Comparison of ENCODE assay signal across 7 mouse cellular contexts in genomic region chr19:19110011-19110768, GRCm38 (mm10). TPM values are rescaled to one million over a fixed set of nuclear protein-coding genes. Genes with fewer than 3 reads are reported as not detected.
A peak's percentile ranks its signal among the peaks of the same experiment; 100 is the strongest.
DNase-seq lines count a peak whose midpoint lies in the region; ATAC-seq lines count a peak whose summit lies in the region.

No protein-coding gene starts in this region.

- peak; percentile 25 to 32 for DNase-seq in adrenal gland, adult 18-20 months (ENCODE audit: low spot score in 2 of 2)
- DNase-seq in cerebellum, postnatal 25 days: peak; percentile 49 to 56
- DNase-seq in gastrocnemius, adult 18-20 months (ENCODE audit: low spot score): peak; percentile 3
- peak; percentile 7 to 27 for DNase-seq in urinary bladder, postnatal 36 days (ENCODE audit: low spot score in 2 of 2)

- peaks cover 18% of the 10 kb centered on the region for H3K27me3 ChIP-seq in intestine, embryonic 15.5 days (replicated peaks)
- H3K27me3 ChIP-seq in limb, embryonic 12.5 days: peaks cover 32% of the 10 kb centered on the region
- H3K27me3 ChIP-seq in midbrain, embryonic 16.5 days (ENCODE audit: control insufficient read depth, insufficient read depth, low read depth, low read length): no peaks in the 10 kb centered on the region

- under 1% methylated on average over 49 of the region's 49 CpGs for WGBS in intestine, embryonic 15.5 days
- WGBS in limb, embryonic 12.5 days: 1% methylated on average over 49 of the region's 49 CpGs
- WGBS in midbrain, embryonic 16.5 days: under 1% methylated on average over 49 of the region's 49 CpGs

- H3K4me3 ChIP-seq in intestine, embryonic 15.5 days (replicated peaks): peak overlapping the region; percentile 43
- H3K4me3 ChIP-seq in limb, embryonic 12.5 days (replicated peaks): peak overlapping the region; percentile 49
- peak overlapping the region; percentile 51 for H3K4me3 ChIP-seq in midbrain, embryonic 16.5 days (ENCODE audit: low read depth, low read length)

- H3K4me1 ChIP-seq in intestine, embryonic 15.5 days (replicated peaks): peaks cover 7% of the 10 kb centered on the region; the same call in 1 of the 2 replicates
- H3K4me1 ChIP-seq in limb, embryonic 12.5 days (replicated peaks): peaks cover 10% of the 10 kb centered on the region; the same call in 1 of the 2 replicates
- peaks cover 18% of the 10 kb centered on the region for H3K4me1 ChIP-seq in midbrain, embryonic 16.5 days (ENCODE audit: control insufficient read depth, insufficient read depth, low read length)

- no peak overlapping the region for H3K27ac ChIP-seq in intestine, embryonic 15.5 days
- H3K27ac ChIP-seq in limb, embryonic 12.5 days: no peak overlapping the region
- H3K27ac ChIP-seq in midbrain, embryonic 16.5 days (ENCODE audit: low read length): peak overlapping the region; percentile 73

- peak; percentile 53 for ATAC-seq in intestine, embryonic 15.5 days
- ATAC-seq in limb, embryonic 12.5 days (ENCODE audit: insufficient number of reproducible peaks, insufficient read depth, low FRiP score, low TSS enrichment, low read depth): peak; percentile 50; the same call in 1 of the 2 replicates
- ATAC-seq in midbrain, embryonic 16.5 days: peak; percentile 66

- H3K36me3 ChIP-seq in intestine, embryonic 15.5 days: no peaks in the 10 kb centered on the region
- no peaks in the 10 kb centered on the region for H3K36me3 ChIP-seq in limb, embryonic 12.5 days
- H3K36me3 ChIP-seq in midbrain, embryonic 16.5 days (ENCODE audit: control insufficient read depth, insufficient read depth, low read length): no peaks in the 10 kb centered on the region

- peak overlapping the region; percentile 94 for H3K4me2 ChIP-seq in intestine, embryonic 15.5 days (replicated peaks)
- H3K4me2 ChIP-seq in limb, embryonic 12.5 days: peak overlapping the region; percentile 96
- H3K4me2 ChIP-seq in midbrain, embryonic 16.5 days (ENCODE audit: low read length): peak overlapping the region; percentile 79

- H3K9ac ChIP-seq in intestine, embryonic 15.5 days: peak overlapping the region; percentile 32
- peak overlapping the region; percentile 57 for H3K9ac ChIP-seq in limb, embryonic 12.5 days (replicated peaks)
- H3K9ac ChIP-seq in midbrain, embryonic 16.5 days (ENCODE audit: low read depth, low read length): peak overlapping the region; percentile 68

- H3K9me3 ChIP-seq in intestine, embryonic 15.5 days: no peaks in the 10 kb centered on the region
- H3K9me3 ChIP-seq in limb, embryonic 12.5 days: no peaks in the 10 kb centered on the region
- H3K9me3 ChIP-seq in midbrain, embryonic 16.5 days (replicated peaks; ENCODE audit: control insufficient read depth, low read length, poor library complexity, severe bottlenecking): no peaks in the 10 kb centered on the region

RNA-seq across cellular contexts. Expression of gene Rorb, which starts 0.8 kb away (rescaled TPM):
- under 1 TPM; 0.33 to 0.74 TPM for total RNA-seq in adrenal gland, adult 18-20 months (2021)
- total RNA-seq in gastrocnemius, adult 18-20 months (2021): under 1 TPM; 0.19 to 0.21 TPM
- 0.61 and 0.64 TPM in 2 replicates for polyA plus RNA-seq in intestine, embryonic 15.5 days (2015; fragmentation: Nextera tagmentation; extraction: Ambion mirVana)
- polyA plus RNA-seq in limb, embryonic 12.5 days (2016; fragmentation: Nextera tagmentation; extraction: Ambion mirVana): 0.49 and 0.90 TPM in 2 replicates
- polyA plus RNA-seq in midbrain, embryonic 16.5 days (2015; fragmentation: Nextera tagmentation; extraction: Ambion mirVana): 18.4 and 23.0 TPM in 2 replicates

Comparison
In these comparisons a context has a peak if more than half of its experiments do, and no peak if none do; other contexts are left out.
1. RNA of gene Rorb, which starts 0.8 kb away (polyA plus RNA-seq): 18.4 to 23.0 TPM in midbrain, embryonic 16.5 days; 0.49 to 0.90 TPM in limb, embryonic 12.5 days and 0.61 to 0.64 TPM in intestine, embryonic 15.5 days; every median in the first group is over 10 times any median in the second.
2. Peak in every context shown above with its lines, with median percentiles within 50 percentile points of each other: DNase-seq, ATAC-seq, H3K4me2 ChIP-seq, H3K4me3 ChIP-seq and H3K9ac ChIP-seq.